Comparison of ENCODE assay signal across 8 mouse cellular contexts in genomic region chr8:105254966-105255350, GRCm38 (mm10). TPM values are rescaled to one million over a fixed set of nuclear protein-coding genes. Genes with fewer than 3 reads are reported as not detected.
A peak's percentile ranks its signal among the peaks of the same experiment; 100 is the strongest.
DNase-seq lines count a peak whose midpoint lies in the region; ATAC-seq and TF ChIP-seq lines count a peak whose summit lies in the region.

TSS of gene B3gnt9 (minus strand) at chr8:105255153.

- H3K4me3 ChIP-seq in hindbrain, postnatal 0 days (ENCODE audit: low read length): peak within 1 kb of the TSS; percentile 61
- H3K4me3 ChIP-seq in liver, embryonic 13.5 days (replicated peaks): peak within 1 kb of the TSS; percentile 74
- H3K4me3 ChIP-seq in myocyte: peak within 1 kb of the TSS; percentile 25

- peak; percentile 30; the same call in 1 of the 2 replicates for ATAC-seq in hindbrain, postnatal 0 days
- ATAC-seq in liver, embryonic 13.5 days (ENCODE audit: low read depth): peak; percentile 89

- peak within 1 kb of the TSS; percentile 68 for H3K9ac ChIP-seq in hindbrain, postnatal 0 days (replicated peaks; ENCODE audit: low read length)
- H3K9ac ChIP-seq in liver, embryonic 13.5 days: peak within 1 kb of the TSS; percentile 80

- no peak for TF ChIP-seq CTCF in hindbrain, postnatal 0 days (IDR thresholded peaks at IDR 0.05; ENCODE audit: low read depth)

- peak within 1 kb of the TSS; percentile 42 for H3ac ChIP-seq in myocyte (ENCODE audit: control insufficient read depth, insufficient read length)

- peak within 1 kb of the TSS; percentile 76 for H3K27ac ChIP-seq in hindbrain, postnatal 0 days
- H3K27ac ChIP-seq in liver, embryonic 13.5 days: peak within 1 kb of the TSS; percentile 86

- no peaks in the 10 kb centered on the region for H3K79me2 ChIP-seq in myocyte (ENCODE audit: control insufficient read depth, insufficient read depth)

- peaks cover 9% of the 10 kb centered on the region; the same call in 1 of the 2 replicates for H3K27me3 ChIP-seq in hindbrain, postnatal 0 days (ENCODE audit: insufficient read depth, low read length)
- H3K27me3 ChIP-seq in liver, embryonic 13.5 days: peaks cover 41% of the 10 kb centered on the region
- no peaks in the 10 kb centered on the region for H3K27me3 ChIP-seq in myocyte (ENCODE audit: control insufficient read depth, insufficient read depth, insufficient read length)

- WGBS in hindbrain, postnatal 0 days: 1% methylated on average over 14 of the region's 14 CpGs
- WGBS in liver, embryonic 13.5 days (ENCODE audit: insufficient replicate concordance): 2% methylated on average over 14 of the region's 14 CpGs

- H3K4me2 ChIP-seq in hindbrain, postnatal 0 days (ENCODE audit: low read depth, low read length): peak within 1 kb of the TSS; percentile 99
- H3K4me2 ChIP-seq in liver, embryonic 13.5 days: peak within 1 kb of the TSS; percentile 99
- peak within 1 kb of the TSS; percentile 80 for H3K4me2 ChIP-seq in myocyte (ENCODE audit: low read depth)

- H3K4me1 ChIP-seq in hindbrain, postnatal 0 days (ENCODE audit: insufficient read depth, low read length): peaks cover 10% of the 10 kb centered on the region
- peaks cover 53% of the 10 kb centered on the region for H3K4me1 ChIP-seq in liver, embryonic 13.5 days (replicated peaks)

- peaks cover 23% of the 10 kb centered on the region for H3K36me3 ChIP-seq in hindbrain, postnatal 0 days (ENCODE audit: insufficient read depth, low read length)
- H3K36me3 ChIP-seq in liver, embryonic 13.5 days: peaks cover 38% of the 10 kb centered on the region
- H3K36me3 ChIP-seq in myocyte (ENCODE audit: control insufficient read depth, insufficient read depth): peaks cover 14% of the 10 kb centered on the region

- intact Hi-C loops in gastrocnemius, postnatal 14 days (cut with DNase I; ENCODE audit: low total_unique reads): no loop called here

- no peaks in the 10 kb centered on the region for H3K9me3 ChIP-seq in hindbrain, postnatal 0 days (ENCODE audit: low read length)
- H3K9me3 ChIP-seq in liver, embryonic 13.5 days (replicated peaks): no peaks in the 10 kb centered on the region

- TF ChIP-seq POLR2A in myocyte (IDR thresholded peaks at IDR 0.05; ENCODE audit: insufficient read length, low read depth): peak; percentile 42

- DNase-seq in cerebellum, adult 9-11 months: peak; percentile 59
- DNase-seq in cerebellum, adult 9-10 months: no peak
- DNase-seq in c-Kit-negative CD71-positive TER-119-positive erythroid progenitor cells, embryonic 14.5 days (ENCODE audit: low read depth, low spot score): peak; percentile 66
- DNase-seq in gastrocnemius, postnatal 14 days: peak; percentile 88
- peak; percentile 38 for DNase-seq in hindbrain, postnatal 0 days (ENCODE audit: low spot score)
- peak; percentile 75 for DNase-seq in liver, embryonic 13.5 days
- peak; percentile 77 for DNase-seq in thymus, postnatal 25 days

TF ChIP-seq in myocyte, 11 proteins besides CTCF, POLR2A, EP300 and RAD21:
- TF ChIP-seq MYOG (IDR thresholded peaks at IDR 0.05; ENCODE audit: control insufficient read depth in 1 of 3, insufficient read depth in 1 of 3, insufficient read length in 2 of 3, low read depth in 2 of 3) (no peak), TCF12 (IDR thresholded peaks at IDR 0.05; ENCODE audit: insufficient read depth, poor library complexity, severe bottlenecking) (no peak), SRF (IDR thresholded peaks at IDR 0.05; ENCODE audit: control insufficient read depth, insufficient read length, low read depth) (no peak), MAX (IDR thresholded peaks at IDR 0.05; ENCODE audit: low read depth) (no peak), TCF3 (IDR thresholded peaks at IDR 0.05; ENCODE audit: insufficient read length, low read depth) (no peak), REST (IDR thresholded peaks at IDR 0.05; ENCODE audit: insufficient read depth, insufficient read length) (no peak), MYOD1 (IDR thresholded peaks at IDR 0.05; ENCODE audit: control insufficient read depth in 1 of 3, insufficient read length in 2 of 3, low read depth in 2 of 3) (peak in 2 of 3 experiments; percentile 30 to 34), CEBPB (IDR thresholded peaks at IDR 0.05; ENCODE audit: insufficient read depth, poor library complexity, severe bottlenecking) (no peak), POLR2AphosphoS2 (IDR thresholded peaks at IDR 0.05; ENCODE audit: insufficient read length, low read depth) (peak; percentile 71), USF1 (IDR thresholded peaks at IDR 0.05; ENCODE audit: low read depth) (peak; percentile 88), E2F4 (IDR thresholded peaks at IDR 0.05; ENCODE audit: insufficient read depth) (no peak)

RNA-seq across cellular contexts. Expression of gene B3gnt9, which starts in this region (rescaled TPM):
- total RNA-seq in gastrocnemius, postnatal 14 days (2021): 1 to 10 TPM; 5.1 to 6.1 TPM
- total RNA-seq in hindbrain, postnatal 0 days (2014; rRNA removed): 17.4 and 18.8 TPM in 2 replicates
- 10.4 and 10.7 TPM in 2 replicates for polyA plus RNA-seq in hindbrain, postnatal 0 days (2015; fragmentation: Nextera tagmentation; extraction: Ambion mirVana)
- 2.3 and 3.2 TPM in 2 replicates for polyA plus RNA-seq in liver, embryonic 13.5 days (2015; fragmentation: Nextera tagmentation; extraction: Ambion mirVana)
- 6.2 TPM for polyA plus RNA-seq in myocyte (2012; fragmentation: generic; extraction: Trizol)
